Mouse (Mus musculus): ENCODE results near the gene Frmd8.

DNA sequence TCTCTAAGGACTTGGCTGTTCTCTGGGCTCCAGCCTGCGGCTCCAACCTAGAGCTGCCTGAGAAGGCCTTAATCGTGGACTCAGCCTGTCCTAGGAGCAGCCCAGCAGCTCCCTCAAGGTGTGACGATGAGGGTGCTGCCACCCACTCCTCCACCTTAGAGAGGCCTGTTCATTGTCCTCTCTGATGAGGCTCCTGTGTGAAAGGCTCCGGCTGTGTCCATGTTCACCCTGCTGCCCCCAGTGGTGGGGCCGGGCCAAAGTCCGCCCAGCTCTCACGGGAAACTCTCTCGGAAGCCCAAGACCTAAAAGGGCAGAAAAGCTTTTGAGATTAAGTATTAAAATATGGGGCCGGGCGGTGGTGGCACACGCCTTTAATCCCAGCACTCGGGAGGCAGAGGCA is 55.5 kb downstream of the Frmd8 start:
- TF ChIP-seq CTCF (IDR thresholded peaks at IDR 0.05; ENCODE audit: borderline replicate concordance, extremely low read depth, insufficient read depth, insufficient read length) (peak; percentile 36; the same call in 1 of the 2 replicates), POLR2A (IDR thresholded peaks at IDR 0.05; ENCODE audit: borderline replicate concordance, extremely low read depth, insufficient read depth, insufficient read length, poor library complexity, severe bottlenecking) (no peak)
